Mouse (Mus musculus) ES-E14 (cell line): Measurements from ENCODE around the gene Nop53.

Source experiments
- CHD2 ChIP-seq: IDR thresholded peaks from 2 replicates; pipeline ENCODE4 v1.6.1; 2014; ENCODE audit warnings: mild to moderate bottlenecking, low read depth, low read length, inconsistent platforms
- MAFK ChIP-seq: IDR thresholded peaks from 2 replicates; pipeline ENCODE4 v1.6.1; 2014; ENCODE audit warnings: mild to moderate bottlenecking, low read depth, low read length, inconsistent platforms; ENCODE audit not compliant: insufficient read depth
- ZC3H11A ChIP-seq: IDR thresholded peaks from 2 replicates; pipeline ENCODE4 v1.6.1; 2012; ENCODE audit warnings: low read depth, mild to moderate bottlenecking, inconsistent platforms, low read length, borderline replicate concordance

- TF ChIP-seq CHD2 = no peak
- TF ChIP-seq MAFK = no peak
- TF ChIP-seq ZC3H11A = no peak
Observed at GRCm38 (mm10) chr7:15961798-15962197, 15.9 kb upstream of the Nop53 start.
